Mouse (Mus musculus) thymus, postnatal 10 days (tissue): ENCODE measurements around the gene Ins2.
A peak's percentile ranks its signal among the peaks of the same experiment; 100 is the strongest.

ENCODE experiments used
- DNase-seq, 2 experiments: peaks; one replicate each; pipeline ENCODE4 v3.0.0; 2021; ENCODE audit warnings: low spot score in 2 of 2

Ins2 gene

GRCm38 (mm10) chr7:142743281-142743680 is at the start of gene Ins2:
Ins2 (minus strand) TSS chr7:142743381.
- DNase-seq, result no peak

- DNase-seq, result no peak
Observed at GRCm38 (mm10) chr7:142792650-142793275, 49.6 kb upstream of the Ins2 start.

GRCm38 (mm10) chr7:142789667-142790066 is 46.5 kb upstream of the Ins2 start:
- no peak for DNase-seq

- DNase-seq, result peak in 1 of 2 experiments; percentile 26
Observed at GRCm38 (mm10) chr7:142737772-142738171, 5.4 kb downstream of the Ins2 start.

- DNase-seq, result peak; percentile 7 to 46
Observed at GRCm38 (mm10) chr7:142736943-142737490, 6.2 kb downstream of the Ins2 start.

GRCm38 (mm10) chr7:142725973-142726372 is 17.2 kb downstream of the Ins2 start:
- DNase-seq, result no peak

- peak in 1 of 2 experiments; percentile 43 for DNase-seq
Observed at GRCm38 (mm10) chr7:142720725-142721124, 22.5 kb downstream of the Ins2 start.

- peak; percentile 22 to 61 for DNase-seq
Observed at GRCm38 (mm10) chr7:142714783-142715498, 28.2 kb downstream of the Ins2 start.

GRCm38 (mm10) chr7:142706873-142707272 is 36.3 kb downstream of the Ins2 start:
- no peak for DNase-seq

GRCm38 (mm10) chr7:142699334-142699860 is 43.8 kb downstream of the Ins2 start:
- no peak for DNase-seq

GRCm38 (mm10) chr7:142678611-142679010 is 64.6 kb downstream of the Ins2 start:
- DNase-seq, result no peak

- no peak for DNase-seq
Observed at GRCm38 (mm10) chr7:142675644-142676043, 67.5 kb downstream of the Ins2 start.

GRCm38 (mm10) chr7:142675141-142675540 is 68.0 kb downstream of the Ins2 start:
- no peak for DNase-seq

- DNase-seq, result peak in 1 of 2 experiments; percentile 30
Observed at GRCm38 (mm10) chr7:142672120-142672519, 71.1 kb downstream of the Ins2 start.

- no peak for DNase-seq
Observed at GRCm38 (mm10) chr7:142671067-142671466, 72.1 kb downstream of the Ins2 start.

GRCm38 (mm10) chr7:142669751-142670625 is 73.2 kb downstream of the Ins2 start, which contains the start of gene Gm49394:
Gm49394 (minus strand) TSS chr7:142669942.
- no peak for DNase-seq

- DNase-seq, result no peak
Observed at GRCm38 (mm10) chr7:142668328-142668727, 74.9 kb downstream of the Ins2 start.

- no peak for DNase-seq
Observed at GRCm38 (mm10) chr7:142667521-142667920, 75.7 kb downstream of the Ins2 start.

- no peak for DNase-seq
Observed at GRCm38 (mm10) chr7:142666659-142667058, 76.5 kb downstream of the Ins2 start, which contains the start of gene Igf2. Igf2 (minus strand) TSS chr7:142666816.

GRCm38 (mm10) chr7:142666109-142666508 is 77.1 kb downstream of the Ins2 start:
- no peak for DNase-seq

- no peak for DNase-seq
Observed at GRCm38 (mm10) chr7:142665364-142665763, 77.8 kb downstream of the Ins2 start.
